Mouse (Mus musculus) heart, embryonic 11.5 days (tissue): ENCODE measurements around the gene Ccdc182. TPM values are rescaled to one million over a fixed set of nuclear protein-coding genes. Genes with fewer than 3 reads are reported as not detected.

ENCODE experiments used
- ATAC-seq: fragments of 200-750 bp; cut with Nextera tagmentation; replicated peaks from 2 replicates; pipeline ENCODE4 v1.8.0; 2017; ENCODE audit warnings: moderate library complexity; ENCODE audit not compliant: insufficient number of reproducible peaks, low FRiP score, low TSS enrichment
- H3K27ac ChIP-seq: fragments of 300-500 bp; sonication (generic); 2 replicates; pipeline ENCODE4 v1.5.1; 2014; ENCODE audit warnings: mild to moderate bottlenecking, low read depth, low read length
- H3K27me3 ChIP-seq: fragments of 300-500 bp; sonication (generic); 2 replicates; pipeline ENCODE4 v1.6.1; 2014; ENCODE audit warnings: mild to moderate bottlenecking, low read length, mixed read lengths; ENCODE audit not compliant: control insufficient read depth, insufficient read depth
- H3K36me3 ChIP-seq: fragments of 300-500 bp; sonication (generic); 2 replicates; pipeline ENCODE4 v1.6.1; 2014; ENCODE audit warnings: mild to moderate bottlenecking, low read length, moderate library complexity, mixed read lengths; ENCODE audit not compliant: control insufficient read depth, insufficient read depth
- H3K4me1 ChIP-seq: fragments of 300-500 bp; sonication (generic); 2 replicates; pipeline ENCODE4 v1.6.1; 2014; ENCODE audit warnings: low read length; ENCODE audit not compliant: control insufficient read depth, insufficient read depth
- H3K4me2 ChIP-seq: fragments of 300-500 bp; sonication (generic); 2 replicates; pipeline ENCODE4 v1.6.1; 2014; ENCODE audit warnings: mild to moderate bottlenecking, moderate library complexity
- H3K4me3 ChIP-seq: fragments of 300-500 bp; sonication (generic); 2 replicates; pipeline ENCODE4 v1.5.1; 2014; ENCODE audit warnings: low read depth, low read length
- H3K9ac ChIP-seq: fragments of 300-500 bp; sonication (generic); 2 replicates; pipeline ENCODE4 v1.6.1; 2014; ENCODE audit warnings: mild to moderate bottlenecking, low read depth, low read length, moderate library complexity
- H3K9me3 ChIP-seq: fragments of 300-500 bp; sonication (generic); replicated peaks from 2 replicates; pipeline ENCODE4 v1.6.1; 2016; ENCODE audit warnings: low read length; ENCODE audit not compliant: control insufficient read depth
- WGBS: fragments of 180-500 bp; shearing (Covaris S2); extraction: QIAGEN DNeasy Blood & Tissue Kit; methylation state at CpG from one replicate; pipeline ENCODE4 v1.1.7; 2014; ENCODE audit not compliant: insufficient replicate concordance; 5-methylcytosine and 5-hydroxymethylcytosine counted together
- polyA plus RNA-seq: library from polyadenylated mRNA; unstranded; fragments of >200 nt; fragmentation: Nextera tagmentation; extraction: Ambion mirVana; gene quantifications from 2 replicates; pipeline ENCODE4 v1.2.1, GENCODE M21; 2014

Ccdc182 gene
- polyA plus RNA-seq, 1 experiment from 2014 or later, result not detected

DNA sequence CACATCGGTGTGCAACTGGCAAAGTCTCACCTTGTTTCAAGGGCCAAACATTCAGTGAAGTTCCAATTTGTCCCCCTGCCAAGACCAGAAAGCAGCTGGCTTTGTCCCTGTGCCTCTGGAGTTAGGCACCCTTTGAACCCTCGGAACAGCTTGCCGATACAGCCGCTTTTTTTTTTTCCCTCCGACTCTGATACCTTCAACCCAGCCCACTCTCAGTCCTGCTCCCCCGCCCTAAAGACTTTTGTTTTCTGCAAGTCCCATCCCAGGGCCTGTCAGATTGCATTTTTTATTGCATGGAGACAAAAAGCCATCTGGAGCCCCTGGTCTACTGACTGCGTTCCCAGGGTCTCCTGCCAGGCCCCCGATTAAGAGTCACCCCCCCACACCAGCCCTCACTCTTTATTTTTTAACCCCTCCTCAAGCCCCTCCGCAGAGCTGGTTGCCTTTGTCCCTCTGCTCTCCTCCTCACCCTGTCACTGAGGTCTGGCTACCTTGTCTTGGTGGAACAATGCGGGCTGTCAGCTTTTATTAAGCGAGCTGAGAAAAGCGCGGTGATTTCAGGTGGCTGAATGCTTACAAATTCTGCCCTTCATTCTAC, 18.9 kb upstream of the Ccdc182 start:
- Histone ChIP-seq H3K27ac (no peak overlapping the region), H3K36me3 (no peaks in the 10 kb centered on the region), H3K4me1 (peaks cover 13% of the 10 kb centered on the region), H3K4me3 (no peak overlapping the region), H3K4me2 (no peak overlapping the region), H3K27me3 (no peaks in the 10 kb centered on the region), H3K9me3 (no peaks in the 10 kb centered on the region), H3K9ac (0 out of 2 replicates have a peak overlapping the region, but pooled peaks have one; percentile 22)
- 51% methylated on average over 13 of the region's 13 CpGs for WGBS
- no peak for ATAC-seq

DNA sequence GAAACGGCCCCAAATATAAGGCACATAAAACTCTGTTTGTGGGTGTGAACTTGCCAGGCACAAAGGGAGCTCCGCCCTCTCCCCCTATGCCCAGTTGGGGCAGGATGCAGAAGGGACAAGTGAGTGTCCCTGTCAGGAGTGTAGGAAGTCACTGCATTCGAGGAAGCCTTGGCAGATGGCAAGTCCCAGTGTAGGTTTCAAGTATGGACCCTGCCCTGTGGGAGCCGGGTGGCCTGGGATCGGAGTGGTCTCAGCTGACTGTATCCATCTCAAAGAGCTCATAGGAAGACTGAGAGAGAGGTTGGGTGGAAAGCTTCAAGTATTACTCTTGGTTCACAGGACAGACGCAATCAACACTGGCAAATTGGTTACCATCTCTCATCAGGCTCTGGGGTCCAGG, 17.9 kb upstream of the Ccdc182 start:
- no peak for ATAC-seq
- H3K27ac ChIP-seq, result no peak overlapping the region
- peaks cover 13% of the 10 kb centered on the region for H3K4me1 ChIP-seq
- no peak overlapping the region for H3K9ac ChIP-seq
- H3K36me3 ChIP-seq, result no peaks in the 10 kb centered on the region
- no peak overlapping the region for H3K4me2 ChIP-seq
- H3K27me3 ChIP-seq, result no peaks in the 10 kb centered on the region
- H3K4me3 ChIP-seq, result no peak overlapping the region
- WGBS, result 72% methylated on average over 6 of the region's 6 CpGs
- no peaks in the 10 kb centered on the region for H3K9me3 ChIP-seq

GRCm38 (mm10) chr11:88276534-88277308, 17.1 kb upstream of the Ccdc182 start:
- no peak overlapping the region for H3K27ac ChIP-seq
- 69% methylated on average over 19 of the region's 19 CpGs for WGBS

DNA sequence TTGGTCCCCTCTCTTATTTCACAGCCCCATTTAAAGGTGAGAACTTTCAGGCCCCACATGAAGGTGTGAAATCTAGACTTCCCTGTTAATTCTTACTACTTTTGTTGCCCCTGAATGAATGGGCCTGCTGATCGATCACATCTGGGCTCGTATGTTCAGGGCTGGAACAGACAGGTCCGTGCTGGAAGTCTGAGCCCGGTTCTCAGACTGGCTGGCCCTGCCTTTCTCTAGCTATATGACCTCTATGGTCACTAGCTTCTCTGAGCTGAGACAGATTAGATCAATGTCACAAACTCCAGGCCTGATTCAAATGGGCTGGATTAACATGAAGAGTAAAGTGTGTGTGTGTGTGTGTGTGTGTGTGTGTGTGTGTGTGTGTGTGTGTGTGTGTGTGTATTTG, 14.9 kb upstream of the Ccdc182 start:
- no peaks in the 10 kb centered on the region for H3K9me3 ChIP-seq
- peaks cover 13% of the 10 kb centered on the region for H3K4me1 ChIP-seq
- 48% methylated on average over 4 of the region's 4 CpGs for WGBS
- no peak overlapping the region for H3K4me2 ChIP-seq
- H3K27me3 ChIP-seq, result no peaks in the 10 kb centered on the region
- H3K27ac ChIP-seq, result no peak overlapping the region
- H3K9ac ChIP-seq, result no peak overlapping the region
- no peaks in the 10 kb centered on the region for H3K36me3 ChIP-seq
- H3K4me3 ChIP-seq, result no peak overlapping the region
- ATAC-seq, result no peak

More at GRCm38 (mm10) chr11:88276534-88277308, 17.1 kb upstream of the Ccdc182 start:
- no peak overlapping the region for H3K9ac ChIP-seq
- peaks cover 13% of the 10 kb centered on the region for H3K4me1 ChIP-seq
- H3K36me3 ChIP-seq, result no peaks in the 10 kb centered on the region
- no peaks in the 10 kb centered on the region for H3K27me3 ChIP-seq
- H3K9me3 ChIP-seq, result no peaks in the 10 kb centered on the region
- no peak overlapping the region for H3K4me2 ChIP-seq
- no peak for ATAC-seq
- H3K4me3 ChIP-seq, result no peak overlapping the region

DNA sequence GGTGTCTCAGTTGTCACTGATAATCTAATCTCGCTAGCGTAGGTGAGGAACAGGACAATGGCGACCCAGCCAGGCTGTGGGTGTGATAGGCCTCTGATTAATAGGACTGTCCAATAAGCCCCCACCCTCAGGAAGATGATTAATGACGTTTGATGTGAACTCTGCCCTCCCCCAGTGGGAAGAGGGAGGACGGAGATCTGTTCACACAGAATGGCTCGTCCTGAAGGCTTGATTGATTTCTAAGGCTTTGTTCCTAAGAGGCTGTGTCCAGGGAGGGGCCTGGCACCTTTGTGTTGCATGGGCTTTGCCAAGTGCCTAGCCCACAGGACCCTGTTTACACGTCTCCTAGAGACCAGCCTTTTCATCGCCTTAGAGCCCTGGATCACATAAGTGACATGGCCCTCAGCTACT, 13.4 kb upstream of the Ccdc182 start:
- no peaks in the 10 kb centered on the region for H3K36me3 ChIP-seq
- no peak for ATAC-seq
- H3K4me1 ChIP-seq, result 0 out of 2 replicates have a peak, but pooled peaks cover 3% of the 10 kb centered on the region
- no peak overlapping the region for H3K4me2 ChIP-seq
- no peak overlapping the region for H3K9ac ChIP-seq
- no peaks in the 10 kb centered on the region for H3K9me3 ChIP-seq
- H3K27ac ChIP-seq, result no peak overlapping the region
- WGBS, result 31% methylated on average over 8 of the region's 8 CpGs
- no peak overlapping the region for H3K4me3 ChIP-seq
- H3K27me3 ChIP-seq, result no peaks in the 10 kb centered on the region

DNA sequence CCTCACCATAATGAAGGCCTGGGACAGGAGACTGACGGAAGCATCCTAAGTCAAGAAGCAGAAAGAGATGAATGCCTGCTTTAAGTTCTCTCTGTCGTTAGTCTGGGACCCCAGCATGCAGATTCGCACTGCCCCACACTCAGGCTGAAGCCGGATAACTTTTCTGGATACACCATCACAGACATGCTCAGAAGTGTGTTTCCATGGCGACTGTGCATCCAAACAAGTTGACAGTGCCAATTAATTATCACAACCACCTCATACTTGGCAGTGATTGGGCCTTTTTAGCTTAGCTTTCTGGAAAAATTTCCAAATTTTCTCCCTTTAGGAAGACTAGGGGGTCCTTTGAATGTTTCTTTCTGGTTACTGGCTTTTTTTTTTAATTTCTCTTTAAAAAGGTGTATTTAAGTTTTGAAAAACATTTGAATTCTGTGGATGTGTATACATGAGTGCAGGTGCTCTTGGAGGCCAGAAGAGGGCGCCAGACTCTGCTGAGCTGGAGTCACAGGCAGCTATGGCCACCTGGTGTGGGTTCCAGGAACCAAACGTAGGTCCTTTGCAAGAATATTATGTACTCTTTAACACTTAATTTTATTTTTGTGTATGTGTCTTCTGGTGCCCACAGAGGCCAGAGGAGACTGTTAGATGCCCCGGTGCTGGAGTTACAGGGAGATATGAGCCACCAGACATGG, 12.3 kb upstream of the Ccdc182 start:
- no peak for ATAC-seq
- Histone ChIP-seq H3K36me3 (no peaks in the 10 kb centered on the region), H3K27ac (no peak overlapping the region), H3K4me2 (no peak overlapping the region), H3K9ac (no peak overlapping the region), H3K9me3 (no peaks in the 10 kb centered on the region), H3K27me3 (no peaks in the 10 kb centered on the region), H3K4me3 (no peak overlapping the region), H3K4me1 (0 out of 2 replicates have a peak, but pooled peaks cover 7% of the 10 kb centered on the region)
- 72% methylated on average over 8 of the region's 8 CpGs for WGBS

GRCm38 (mm10) chr11:88282516-88282915, 11.3 kb upstream of the Ccdc182 start:
- no peaks in the 10 kb centered on the region for H3K27me3 ChIP-seq
- no peak overlapping the region for H3K4me2 ChIP-seq
- H3K27ac ChIP-seq, result no peak overlapping the region
- no peak overlapping the region for H3K4me3 ChIP-seq
- H3K9me3 ChIP-seq, result no peaks in the 10 kb centered on the region
- 0 out of 2 replicates have a peak, but pooled peaks cover 7% of the 10 kb centered on the region for H3K4me1 ChIP-seq
- no peak overlapping the region for H3K9ac ChIP-seq
- no peak for ATAC-seq
- no peaks in the 10 kb centered on the region for H3K36me3 ChIP-seq
- WGBS, result 87% methylated on average over 2 of the region's 2 CpGs

DNA sequence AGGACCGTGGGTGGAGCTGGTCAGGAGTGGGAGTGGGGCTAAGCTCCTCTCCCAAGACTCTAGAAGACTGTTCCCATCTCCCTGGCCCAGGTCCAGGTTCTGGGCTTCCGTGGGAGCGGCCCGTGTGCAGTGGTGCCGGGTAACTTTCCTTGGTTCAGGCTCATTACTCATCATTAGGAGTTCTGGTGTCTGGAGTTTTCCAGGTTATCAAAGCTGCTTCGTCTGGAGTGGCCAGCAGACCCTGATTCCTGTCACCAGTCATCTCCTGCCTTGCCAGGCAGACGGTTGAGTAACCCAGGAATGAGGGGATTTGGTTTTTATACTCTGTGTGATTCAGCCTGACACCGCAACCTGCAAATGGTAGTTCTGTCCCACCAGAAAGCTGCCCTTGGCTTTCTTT, 7.8 kb upstream of the Ccdc182 start:
- Histone ChIP-seq H3K4me1 (peaks cover 13% of the 10 kb centered on the region), H3K9me3 (no peaks in the 10 kb centered on the region), H3K9ac (no peak overlapping the region), H3K36me3 (no peaks in the 10 kb centered on the region), H3K4me3 (no peak overlapping the region), H3K4me2 (no peak overlapping the region), H3K27me3 (no peaks in the 10 kb centered on the region), H3K27ac (no peak overlapping the region)
- ATAC-seq, result no peak
- WGBS, result 43% methylated on average over 8 of the region's 8 CpGs
